Mouse (Mus musculus) stomach, embryonic 15.5 days (tissue): ENCODE results near the gene Siah1a. TPM values are rescaled to one million over a fixed set of nuclear protein-coding genes. Genes with fewer than 3 reads are reported as not detected.

Experiments used
- ATAC-seq: fragments of 200-750 bp; cut with Nextera tagmentation; 2 replicates; pipeline ENCODE4 v1.8.0; 2017; ENCODE audit warnings: low read depth, moderate number of reproducible peaks, moderate TSS enrichment; ENCODE audit not compliant: insufficient read depth, low FRiP score
- H3K27ac ChIP-seq: fragments of 300-500 bp; sonication (generic); 2 replicates; pipeline ENCODE4 v1.5.1; 2015; ENCODE audit warnings: mild to moderate bottlenecking, inconsistent platforms
- H3K27me3 ChIP-seq: fragments of 300-500 bp; sonication (generic); replicated peaks from 2 replicates; pipeline ENCODE4 v1.6.1; 2015; ENCODE audit warnings: inconsistent platforms
- H3K36me3 ChIP-seq: fragments of 300-500 bp; sonication (generic); 2 replicates; pipeline ENCODE4 v1.6.1; 2015; ENCODE audit warnings: inconsistent platforms
- H3K4me1 ChIP-seq: fragments of 300-500 bp; sonication (generic); 2 replicates; pipeline ENCODE4 v1.6.1; 2015; ENCODE audit warnings: inconsistent platforms
- H3K4me2 ChIP-seq: fragments of 300-500 bp; sonication (generic); 2 replicates; pipeline ENCODE4 v1.6.1; 2015; ENCODE audit warnings: mild to moderate bottlenecking, inconsistent platforms
- H3K4me3 ChIP-seq: fragments of 300-500 bp; sonication (generic); replicated peaks from 2 replicates; pipeline ENCODE4 v1.5.1; 2015; ENCODE audit warnings: inconsistent platforms
- H3K9ac ChIP-seq: fragments of 300-500 bp; sonication (generic); 2 replicates; pipeline ENCODE4 v1.6.1; 2015; ENCODE audit warnings: inconsistent platforms
- H3K9me3 ChIP-seq: fragments of 300-500 bp; sonication (generic); 2 replicates; pipeline ENCODE4 v1.6.1; 2016; ENCODE audit warnings: inconsistent platforms
- WGBS: fragments of 180-500 bp; shearing (Covaris S2); methylation state at CpG from one replicate; pipeline ENCODE4 v1.1.7; 2015; 5-methylcytosine and 5-hydroxymethylcytosine counted together
- polyA plus RNA-seq: library from polyadenylated mRNA; unstranded; fragments of >200 nt; fragmentation: Nextera tagmentation; extraction: Ambion mirVana; gene quantifications from 2 replicates; pipeline ENCODE4 v1.2.1, GENCODE M21; 2015

Siah1a gene
- polyA plus RNA-seq, 1 experiment from 2014 or later: 38.3 TPM

GRCm38 (mm10) chr8:86742605-86743345 is 3.0 kb downstream of the Siah1a start:
- WGBS: 84% methylated on average over 7 of the region's 7 CpGs
- no peak for ATAC-seq
- Histone ChIP-seq H3K4me2 (no peak overlapping the region), H3K27ac (no peak overlapping the region), H3K4me3 (no peak overlapping the region), H3K9ac (no peak overlapping the region), H3K36me3 (no peaks in the 10 kb centered on the region), H3K4me1 (no peaks in the 10 kb centered on the region; the same call in 1 of the 2 replicates), H3K27me3 (no peaks in the 10 kb centered on the region), H3K9me3 (no peaks in the 10 kb centered on the region)

- peaks cover under 1% of the 10 kb centered on the region; the same call in 1 of the 2 replicates for H3K4me1 ChIP-seq
- no peaks in the 10 kb centered on the region for H3K36me3 ChIP-seq
- no peak overlapping the region for H3K4me3 ChIP-seq
- H3K27me3 ChIP-seq: no peaks in the 10 kb centered on the region
- no peak overlapping the region for H3K27ac ChIP-seq
- no peak overlapping the region for H3K4me2 ChIP-seq
- ATAC-seq: no peak
- H3K9ac ChIP-seq: no peak overlapping the region
- H3K9me3 ChIP-seq: no peaks in the 10 kb centered on the region
Observed at GRCm38 (mm10) chr8:86741627-86742026, 4.1 kb downstream of the Siah1a start.

- Histone ChIP-seq H3K4me3 (no peak overlapping the region), H3K27ac (no peak overlapping the region), H3K4me1 (peaks cover 3% of the 10 kb centered on the region; the same call in 1 of the 2 replicates), H3K9me3 (no peaks in the 10 kb centered on the region), H3K27me3 (no peaks in the 10 kb centered on the region), H3K9ac (no peak overlapping the region), H3K36me3 (no peaks in the 10 kb centered on the region), H3K4me2 (no peak overlapping the region)
- ATAC-seq: no peak
Observed at GRCm38 (mm10) chr8:86740899-86741298, 4.8 kb downstream of the Siah1a start.

GRCm38 (mm10) chr8:86735446-86736111 is 10.2 kb downstream of the Siah1a start:
- Histone ChIP-seq H3K9ac (no peak overlapping the region), H3K4me3 (no peak overlapping the region), H3K4me2 (no peak overlapping the region), H3K27me3 (no peaks in the 10 kb centered on the region), H3K36me3 (no peaks in the 10 kb centered on the region), H3K4me1 (peaks cover 11% of the 10 kb centered on the region), H3K27ac (no peak overlapping the region), H3K9me3 (no peaks in the 10 kb centered on the region)
- no peak for ATAC-seq
- 30% methylated on average over 3 of the region's 3 CpGs for WGBS

- Histone ChIP-seq H3K4me1 (peaks cover 11% of the 10 kb centered on the region), H3K36me3 (no peaks in the 10 kb centered on the region), H3K9me3 (no peaks in the 10 kb centered on the region), H3K4me2 (no peak overlapping the region), H3K4me3 (no peak overlapping the region), H3K27ac (no peak overlapping the region), H3K27me3 (no peaks in the 10 kb centered on the region), H3K9ac (no peak overlapping the region)
- no peak for ATAC-seq
- WGBS: 67% methylated on average over 1 of the region's 1 CpGs
Observed at GRCm38 (mm10) chr8:86734954-86735353, 10.8 kb downstream of the Siah1a start.

GRCm38 (mm10) chr8:86734171-86734570 is 11.6 kb downstream of the Siah1a start:
- Histone ChIP-seq H3K4me2 (no peak overlapping the region), H3K27me3 (no peaks in the 10 kb centered on the region), H3K4me3 (no peak overlapping the region), H3K27ac (no peak overlapping the region), H3K4me1 (peaks cover 11% of the 10 kb centered on the region), H3K9me3 (no peaks in the 10 kb centered on the region), H3K9ac (no peak overlapping the region), H3K36me3 (no peaks in the 10 kb centered on the region)
- 79% methylated on average over 4 of the region's 4 CpGs for WGBS
- ATAC-seq: no peak

GRCm38 (mm10) chr8:86730860-86731259 is 14.9 kb downstream of the Siah1a start:
- 86% methylated on average over 1 of the region's 1 CpGs for WGBS

GRCm38 (mm10) chr8:86730303-86730702 is 15.4 kb downstream of the Siah1a start:
- no peaks in the 10 kb centered on the region for H3K27me3 ChIP-seq
- H3K4me2 ChIP-seq: no peak overlapping the region
- no peaks in the 10 kb centered on the region for H3K36me3 ChIP-seq
- WGBS: 31% methylated on average over 3 of the region's 3 CpGs
- no peak overlapping the region for H3K4me3 ChIP-seq
- H3K4me1 ChIP-seq: peaks cover 15% of the 10 kb centered on the region
- ATAC-seq: no peak
- H3K27ac ChIP-seq: no peak overlapping the region; the same call in 1 of the 2 replicates
- no peaks in the 10 kb centered on the region for H3K9me3 ChIP-seq
- no peak overlapping the region for H3K9ac ChIP-seq

More at GRCm38 (mm10) chr8:86730860-86731259, 14.9 kb downstream of the Siah1a start:
- no peak overlapping the region for H3K9ac ChIP-seq
- H3K4me1 ChIP-seq: peaks cover 15% of the 10 kb centered on the region
- H3K4me3 ChIP-seq: no peak overlapping the region
- no peak overlapping the region; the same call in 1 of the 2 replicates for H3K27ac ChIP-seq
- no peaks in the 10 kb centered on the region for H3K27me3 ChIP-seq
- ATAC-seq: no peak
- no peaks in the 10 kb centered on the region for H3K9me3 ChIP-seq
- no peaks in the 10 kb centered on the region for H3K36me3 ChIP-seq
- no peak overlapping the region for H3K4me2 ChIP-seq

- ATAC-seq: 0 out of 2 replicates have a peak, but pooled peaks have one; percentile 56
- H3K4me2 ChIP-seq: no peak overlapping the region
- no peak overlapping the region for H3K4me3 ChIP-seq
- no peak overlapping the region for H3K9ac ChIP-seq
- H3K27me3 ChIP-seq: no peaks in the 10 kb centered on the region
- H3K4me1 ChIP-seq: peaks cover 15% of the 10 kb centered on the region
- WGBS: 51% methylated on average over 19 of the region's 19 CpGs
- no peaks in the 10 kb centered on the region for H3K9me3 ChIP-seq
- H3K36me3 ChIP-seq: no peaks in the 10 kb centered on the region
- no peak overlapping the region for H3K27ac ChIP-seq
Observed at GRCm38 (mm10) chr8:86728224-86728950, 17.3 kb downstream of the Siah1a start.

GRCm38 (mm10) chr8:86726959-86727358 is 18.8 kb downstream of the Siah1a start:
- Histone ChIP-seq H3K4me1 (peaks cover 15% of the 10 kb centered on the region), H3K4me2 (no peak overlapping the region), H3K4me3 (no peak overlapping the region), H3K9me3 (no peaks in the 10 kb centered on the region), H3K27ac (no peak overlapping the region), H3K9ac (no peak overlapping the region), H3K36me3 (no peaks in the 10 kb centered on the region), H3K27me3 (no peaks in the 10 kb centered on the region)
- ATAC-seq: no peak
- WGBS: 73% methylated on average over 6 of the region's 6 CpGs

- Histone ChIP-seq H3K9ac (no peak overlapping the region), H3K36me3 (peaks cover 7% of the 10 kb centered on the region; the same call in 1 of the 2 replicates), H3K4me1 (no peaks in the 10 kb centered on the region), H3K4me3 (no peak overlapping the region), H3K4me2 (no peak overlapping the region), H3K9me3 (no peaks in the 10 kb centered on the region), H3K27ac (no peak overlapping the region), H3K27me3 (no peaks in the 10 kb centered on the region)
- WGBS: 82% methylated on average over 2 of the region's 2 CpGs
- ATAC-seq: no peak
Observed at GRCm38 (mm10) chr8:86721490-86721889, 24.2 kb downstream of the Siah1a start.
